22 mouse cellular contexts compared by ENCODE assay signal in genomic region chr5:110723543-110723942, GRCm38 (mm10). TPM values are rescaled to one million over a fixed set of nuclear protein-coding genes. Genes with fewer than 3 reads are reported as not detected.
A peak's percentile ranks its signal among the peaks of the same experiment; 100 is the strongest.
DNase-seq lines count a peak whose midpoint lies in the region; ATAC-seq and TF ChIP-seq lines count a peak whose summit lies in the region.
"Had no signal": no experiment of that assay in that cellular context is flagged by ENCODE, and none has a peak within 500 bp of the region (broad histone marks: within the 10 kb centered on the region; RNA-seq: fewer than 3 reads in every experiment).

No protein-coding gene starts in this region.

- no peak overlapping the region for H3K4me2 ChIP-seq in lung, postnatal 0 days (replicated peaks; ENCODE audit: low read depth, low read length)
- H3K4me2 ChIP-seq: embryonic facial prominence, embryonic 13.5 days; embryonic facial prominence, embryonic 15.5 days; forebrain, embryonic 12.5 days had no signal

- TF ChIP-seq CTCF in heart, adult 2 months (IDR thresholded peaks at IDR 0.05), result no peak
- no peak for TF ChIP-seq CTCF in lung, postnatal 0 days (IDR thresholded peaks at IDR 0.05)

- H3K36me3 ChIP-seq in heart, embryonic 10.5 days, result peaks cover 79% of the 10 kb centered on the region
- peaks cover 5% of the 10 kb centered on the region for H3K36me3 ChIP-seq in heart, adult 2 months (ENCODE audit: control insufficient read depth, insufficient read depth, low read length)
- H3K36me3 ChIP-seq in lung, postnatal 0 days (ENCODE audit: insufficient read depth, low read length), result peaks cover 42% of the 10 kb centered on the region; the same call in 1 of the 2 replicates

- TF ChIP-seq EP300 in heart, adult 2 months (IDR thresholded peaks at IDR 0.05; ENCODE audit: insufficient read depth, low read depth, low read length), result no peak
- peak; percentile 26; the same call in 1 of the 2 replicates for TF ChIP-seq EP300 in lung, postnatal 0 days (IDR thresholded peaks at IDR 0.05)

- intact Hi-C loops in heart, adult 2 months (cut with DNase I), result no loop called here

- no peaks in the 10 kb centered on the region for H3K27me3 ChIP-seq in heart, embryonic 10.5 days (ENCODE audit: insufficient read depth, poor library complexity, severe bottlenecking)
- no peaks in the 10 kb centered on the region for H3K27me3 ChIP-seq in heart, adult 2 months (ENCODE audit: control insufficient read depth, insufficient read depth, low read length)
- no peaks in the 10 kb centered on the region for H3K27me3 ChIP-seq in lung, postnatal 0 days (replicated peaks; ENCODE audit: insufficient read depth, low read length)
- H3K27me3 ChIP-seq: embryonic facial prominence, embryonic 13.5 days; embryonic facial prominence, embryonic 15.5 days; forebrain, embryonic 12.5 days had no signal

- no peak for TF ChIP-seq POLR2A in heart, adult 2 months (IDR thresholded peaks at IDR 0.05; ENCODE audit: insufficient read depth, low read depth, low read length)

- no peak overlapping the region for H3K27ac ChIP-seq in heart, embryonic 10.5 days
- H3K27ac ChIP-seq in heart, adult 2 months, result no peak overlapping the region
- peak overlapping the region; percentile 20; the same call in 1 of the 2 replicates for H3K27ac ChIP-seq in lung, postnatal 0 days (ENCODE audit: low read length)
- H3K27ac ChIP-seq: embryonic facial prominence, embryonic 13.5 days; embryonic facial prominence, embryonic 15.5 days; forebrain, embryonic 10.5 days; forebrain, embryonic 12.5 days had no signal

- no peak overlapping the region for H3K4me3 ChIP-seq in heart, embryonic 10.5 days
- no peak overlapping the region for H3K4me3 ChIP-seq in heart, adult 2 months
- H3K4me3 ChIP-seq in lung, postnatal 0 days (ENCODE audit: low read depth, low read length), result no peak overlapping the region
- H3K4me3 ChIP-seq: embryonic facial prominence, embryonic 13.5 days; embryonic facial prominence, embryonic 15.5 days; erythroblast, embryonic 14.5 days; forebrain, embryonic 10.5 days; forebrain, embryonic 12.5 days had no signal

- H3K9ac ChIP-seq in heart, adult 2 months (ENCODE audit: low read depth, low read length), result no peak overlapping the region
- H3K9ac ChIP-seq in lung, postnatal 0 days (replicated peaks; ENCODE audit: low read depth), result no peak overlapping the region
- H3K9ac ChIP-seq: embryonic facial prominence, embryonic 13.5 days; embryonic facial prominence, embryonic 15.5 days; forebrain, embryonic 12.5 days had no signal

- DNase-seq in heart, embryonic 10.5 days (ENCODE audit: low spot score), result peak; percentile 61
- no peak for DNase-seq in heart, adult 2 months
- peak; percentile 69 for DNase-seq in lung, postnatal 0 days (ENCODE audit: low spot score)
- no peak for DNase-seq in lung, postnatal 4 days
- peak; percentile 15 for DNase-seq in lung, postnatal 36 days
- no peak for DNase-seq in lung, postnatal 14 days
- DNase-seq: adrenal gland, adult 2 months; adrenal gland, postnatal 10 days; adrenal gland, postnatal 25 days; cerebellum, adult 11 months; cerebellum, adult 18-20 months; cerebellum, adult 8-10 months; cerebellum, adult 9-11 months; cerebellum, postnatal 14 days; cerebellum, postnatal 36 days; embryo, embryonic 11 days had no signal

- H3K4me1 ChIP-seq in heart, embryonic 10.5 days, result no peaks in the 10 kb centered on the region
- H3K4me1 ChIP-seq in heart, adult 2 months (ENCODE audit: control insufficient read depth, insufficient read depth, low read length), result no peaks in the 10 kb centered on the region
- peaks cover 4% of the 10 kb centered on the region; the same call in 1 of the 2 replicates for H3K4me1 ChIP-seq in lung, postnatal 0 days (ENCODE audit: insufficient read depth, low read depth, low read length)
- H3K4me1 ChIP-seq: embryonic facial prominence, embryonic 13.5 days; embryonic facial prominence, embryonic 15.5 days; forebrain, embryonic 10.5 days; forebrain, embryonic 12.5 days had no signal

- ATAC-seq in lung, postnatal 0 days, result peak; percentile 78
- ATAC-seq: forebrain, embryonic 14.5 days had no signal

- no peaks in the 10 kb centered on the region for H3K9me3 ChIP-seq in heart, embryonic 10.5 days
- H3K9me3 ChIP-seq in lung, postnatal 0 days (ENCODE audit: low read length), result no peaks in the 10 kb centered on the region
- H3K9me3 ChIP-seq: embryonic facial prominence, embryonic 13.5 days; embryonic facial prominence, embryonic 15.5 days; forebrain, embryonic 10.5 days; forebrain, embryonic 12.5 days had no signal

- no peaks in the 10 kb centered on the region for H3K79me2 ChIP-seq in heart, adult 2 months (replicated peaks; ENCODE audit: control insufficient read depth, insufficient read depth, low read length)

- WGBS in heart, embryonic 10.5 days, result 91% methylated on average over 2 of the region's 2 CpGs
- 90% methylated on average over 2 of the region's 2 CpGs for WGBS in heart, adult 2 months
- WGBS in lung, postnatal 0 days, result 65% methylated on average over 2 of the region's 2 CpGs

RNA-seq across cellular contexts. Expression of gene Ep400, which starts 47.0 kb away (rescaled TPM):
- polyA plus RNA-seq in heart, embryonic 10.5 days (2016; fragmentation: Nextera tagmentation; extraction: Ambion mirVana), result 41.3 and 46.9 TPM in 2 replicates
- total RNA-seq in heart, adult 2 months (2021), result 10 to 100 TPM; 31.4 to 32.6 TPM
- polyA plus RNA-seq in heart, adult 2 months (2012; rRNA removed), result 18.4 and 21.0 TPM in 2 replicates
- 16.7 and 17.5 TPM in 2 replicates for polyA plus RNA-seq in lung, postnatal 0 days (2015; fragmentation: Nextera tagmentation; extraction: Ambion mirVana)

RNA-seq across cellular contexts. Expression of gene Pus1, which starts 56.9 kb away (rescaled TPM):
- 46.6 and 49.8 TPM in 2 replicates for polyA plus RNA-seq in heart, embryonic 10.5 days (2016; fragmentation: Nextera tagmentation; extraction: Ambion mirVana)
- 10 to 100 TPM; 19.1 to 21.3 TPM for total RNA-seq in heart, adult 2 months (2021)
- 15.8 and 16.2 TPM in 2 replicates for polyA plus RNA-seq in heart, adult 2 months (2012; rRNA removed)
- polyA plus RNA-seq in lung, postnatal 0 days (2015; fragmentation: Nextera tagmentation; extraction: Ambion mirVana), result 12.5 and 14.2 TPM in 2 replicates

Comparison
In these comparisons a context has a peak if more than half of its experiments do, and no peak if none do; other contexts are left out.
1. DNase-seq: peak in heart, embryonic 10.5 days (single experiment), lung, postnatal 0 days (single experiment) and lung, postnatal 36 days (single experiment); none in heart, adult 2 months (0 of 2), lung, postnatal 4 days (0 of 2) and lung, postnatal 14 days (single experiment).